Mouse (Mus musculus): ENCODE measurements at regions not wholly inside any gene's neighbourhood (a gene's known extent, or its start where the extent isn't known, plus 50 kb on each side); places are given as distances from the start of the nearest gene placed in this dataset.

DNA sequence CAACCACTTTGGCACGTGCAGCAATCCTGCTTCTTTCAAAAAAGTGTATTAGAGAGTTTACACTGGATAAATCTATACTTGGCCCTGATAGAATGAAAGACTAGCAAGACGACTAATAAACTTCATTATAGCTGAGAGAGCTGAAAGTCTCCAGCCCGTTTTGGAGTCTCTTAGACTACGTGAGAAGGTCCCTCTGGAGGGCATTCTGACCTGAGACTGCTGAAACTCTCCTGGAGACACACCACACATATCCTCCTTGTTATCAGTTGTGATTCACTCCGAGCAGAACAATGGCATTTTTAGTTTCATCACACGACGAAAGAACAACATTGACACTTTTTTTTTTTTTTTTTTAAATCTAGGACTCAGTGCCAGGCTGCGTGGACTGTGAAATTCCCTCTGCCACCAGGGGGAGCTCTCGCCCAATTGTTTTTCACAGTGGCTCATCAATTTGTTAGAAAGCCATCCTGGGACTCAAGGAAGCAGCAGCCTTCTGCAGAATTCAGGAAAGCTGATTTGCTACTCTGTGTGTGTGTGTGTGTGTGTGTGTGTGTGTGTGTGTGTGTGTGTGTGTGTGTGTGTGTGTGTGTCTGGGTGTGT lies 1467.0 kb upstream of the Slc10a2 start:
- WGBS: 41% methylated on average over 9 of the region's 9 CpGs
- no peaks in the 10 kb centered on the region for H3K27me3 ChIP-seq (ENCODE audit: insufficient read depth, poor library complexity, severe bottlenecking)
- H3K9me3 ChIP-seq: no peaks in the 10 kb centered on the region
- no peak overlapping the region for H3K4me3 ChIP-seq
- DNase-seq (ENCODE audit: low spot score): peak; percentile 84
- H3K36me3 ChIP-seq: no peaks in the 10 kb centered on the region
- H3K27ac ChIP-seq: no peak overlapping the region
- no peaks in the 10 kb centered on the region for H3K4me1 ChIP-seq (replicated peaks)

DNA sequence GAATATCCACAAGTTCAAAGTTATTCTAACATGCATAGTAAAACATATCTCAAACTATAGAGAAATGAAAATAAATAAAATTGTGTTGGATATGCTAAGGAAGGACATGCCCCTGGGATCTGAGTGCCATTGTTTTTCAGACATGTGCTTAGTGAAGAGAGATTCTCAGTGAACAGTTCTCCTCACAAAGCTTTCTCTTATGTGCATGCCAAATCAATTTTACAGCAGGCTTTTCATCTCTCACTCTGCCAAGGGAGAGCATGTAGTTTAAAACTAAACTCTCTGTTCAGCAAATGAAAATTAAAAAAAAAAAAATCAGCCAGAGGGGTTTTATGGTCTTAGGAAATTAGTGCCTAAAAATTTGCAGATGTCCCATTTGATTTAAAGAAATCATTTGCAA lies 1445.8 kb upstream of the Slc10a2 start:
- H3K4me3 ChIP-seq: no peak overlapping the region
- H3K27me3 ChIP-seq (ENCODE audit: insufficient read depth, poor library complexity, severe bottlenecking): no peaks in the 10 kb centered on the region
- H3K4me1 ChIP-seq (replicated peaks): 0 out of 2 replicates have a peak, but pooled peaks cover 9% of the 10 kb centered on the region
- H3K27ac ChIP-seq: no peak overlapping the region
- DNase-seq (ENCODE audit: low spot score): no peak
- H3K9me3 ChIP-seq: no peaks in the 10 kb centered on the region
- no peaks in the 10 kb centered on the region for H3K36me3 ChIP-seq

DNA sequence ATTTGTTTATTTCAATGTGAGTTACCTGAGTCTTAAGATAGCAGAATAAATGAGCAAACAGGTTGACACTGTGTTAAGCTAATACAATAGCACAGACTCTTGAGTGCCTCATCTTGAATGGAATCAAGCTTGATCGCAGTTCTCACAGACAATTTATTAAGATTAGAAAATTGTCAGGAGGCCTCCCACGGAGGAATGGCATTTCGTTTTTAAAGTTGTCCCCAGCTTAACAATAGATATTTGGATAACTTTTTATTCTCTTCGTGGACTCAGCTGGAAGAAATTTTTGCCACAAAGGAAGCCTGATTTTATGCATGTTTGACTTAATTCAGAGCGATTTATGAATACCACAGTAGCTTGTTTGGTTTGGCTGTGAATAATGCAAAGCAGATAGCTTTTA lies 1422.0 kb upstream of the Slc10a2 start:
- Histone ChIP-seq H3K9me3 (no peaks in the 10 kb centered on the region), H3K27ac (no peak overlapping the region), H3K27me3 (ENCODE audit: insufficient read depth, poor library complexity, severe bottlenecking) (no peaks in the 10 kb centered on the region), H3K36me3 (no peaks in the 10 kb centered on the region), H3K4me3 (no peak overlapping the region), H3K4me1 (replicated peaks) (peaks cover 13% of the 10 kb centered on the region; the same call in 1 of the 2 replicates)
- WGBS: 31% methylated on average over 5 of the region's 5 CpGs
- DNase-seq (ENCODE audit: low spot score): no peak

DNA sequence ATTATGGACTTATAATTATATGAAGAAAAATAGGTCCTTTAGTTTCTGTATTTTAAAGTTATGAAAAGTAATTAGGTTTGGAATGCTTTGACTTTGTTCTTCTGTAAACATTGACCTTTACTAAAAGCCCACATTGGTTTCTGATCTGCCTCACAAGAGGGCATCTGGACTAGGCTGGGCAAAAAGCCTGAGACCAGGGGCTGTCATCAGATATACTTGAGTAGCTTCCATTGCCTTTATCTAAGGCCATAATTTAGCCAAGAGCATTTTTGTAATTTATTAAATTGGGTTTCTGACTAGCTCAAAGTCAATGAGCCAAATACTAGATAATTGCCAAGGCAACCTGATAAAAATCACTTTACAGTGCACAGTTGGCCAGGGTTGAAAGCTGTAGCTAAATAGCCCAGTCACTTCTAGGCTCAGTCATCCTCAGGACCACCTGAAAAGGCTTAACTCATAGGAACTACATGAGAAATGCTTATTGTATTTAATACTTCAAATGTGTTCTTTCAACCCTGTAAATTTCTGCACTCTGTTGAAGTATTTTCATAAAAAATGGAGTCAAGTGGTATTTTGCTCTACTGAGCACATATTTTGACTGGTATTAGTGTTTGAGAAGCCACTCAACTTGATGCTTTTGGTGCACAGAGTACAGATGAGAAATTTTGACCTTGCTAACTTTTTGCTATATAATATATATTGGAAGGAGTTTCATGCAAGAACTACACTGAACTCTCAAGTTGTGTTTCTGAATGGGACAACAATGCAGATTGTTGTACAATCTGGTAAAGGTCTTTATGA lies 1410.9 kb upstream of the Slc10a2 start:
- Histone ChIP-seq H3K4me1 (replicated peaks) (no peaks in the 10 kb centered on the region), H3K27ac (no peak overlapping the region), H3K27me3 (ENCODE audit: insufficient read depth, poor library complexity, severe bottlenecking) (no peaks in the 10 kb centered on the region), H3K36me3 (no peaks in the 10 kb centered on the region), H3K9me3 (no peaks in the 10 kb centered on the region), H3K4me3 (no peak overlapping the region)
- no peak for DNase-seq (ENCODE audit: low spot score)

DNA sequence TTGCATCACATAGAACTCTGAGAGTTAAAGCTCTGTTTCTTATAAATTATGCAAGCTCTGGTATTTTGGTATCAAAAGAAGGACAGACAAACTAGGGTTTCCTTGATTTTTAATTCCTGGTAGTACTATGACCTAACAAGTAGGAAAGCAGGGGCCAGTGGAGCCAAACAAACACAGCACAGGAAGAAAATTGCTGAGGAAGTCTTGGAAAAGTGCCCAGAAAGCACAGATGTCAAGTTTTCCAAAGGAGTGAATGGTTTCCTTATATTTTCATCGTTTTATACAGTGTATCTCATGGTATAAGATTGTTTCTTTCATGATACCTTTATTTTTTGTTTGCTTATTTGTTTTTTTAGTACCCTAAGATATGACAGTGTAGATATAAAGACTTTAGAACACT lies 1387.3 kb upstream of the Slc10a2 start:
- Histone ChIP-seq H3K36me3 (no peaks in the 10 kb centered on the region), H3K4me1 (replicated peaks) (no peaks in the 10 kb centered on the region), H3K9me3 (no peaks in the 10 kb centered on the region), H3K4me3 (no peak overlapping the region), H3K27ac (no peak overlapping the region), H3K27me3 (ENCODE audit: insufficient read depth, poor library complexity, severe bottlenecking) (no peaks in the 10 kb centered on the region)
- 81% methylated on average over 1 of the region's 1 CpGs for WGBS
- no peak for DNase-seq (ENCODE audit: low spot score)

DNA sequence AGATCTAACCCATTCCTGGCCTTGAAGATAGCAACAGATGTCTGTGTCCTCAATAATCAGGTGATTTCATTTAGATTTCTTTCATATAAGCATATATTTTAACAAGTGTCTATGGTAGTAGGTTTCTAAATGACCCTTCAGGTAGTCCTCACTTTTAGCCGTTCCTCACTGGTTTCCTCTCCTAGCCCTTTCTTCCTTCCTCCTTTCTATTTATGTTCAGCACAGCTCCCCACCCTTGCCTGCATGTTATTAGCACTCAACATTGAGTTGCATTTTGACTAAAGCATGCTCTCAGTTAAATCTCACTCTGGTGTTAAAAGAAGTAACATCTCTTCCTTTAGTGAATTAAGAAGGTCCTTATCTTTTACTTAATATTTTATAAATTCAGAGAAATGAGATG lies 1376.8 kb upstream of the Slc10a2 start:
- Histone ChIP-seq H3K4me3 (no peak overlapping the region), H3K27ac (no peak overlapping the region), H3K9me3 (no peaks in the 10 kb centered on the region), H3K36me3 (no peaks in the 10 kb centered on the region), H3K27me3 (ENCODE audit: insufficient read depth, poor library complexity, severe bottlenecking) (no peaks in the 10 kb centered on the region), H3K4me1 (replicated peaks) (no peaks in the 10 kb centered on the region)
- DNase-seq (ENCODE audit: low spot score): no peak
- WGBS: 100% methylated on average over 1 of the region's 1 CpGs

DNA sequence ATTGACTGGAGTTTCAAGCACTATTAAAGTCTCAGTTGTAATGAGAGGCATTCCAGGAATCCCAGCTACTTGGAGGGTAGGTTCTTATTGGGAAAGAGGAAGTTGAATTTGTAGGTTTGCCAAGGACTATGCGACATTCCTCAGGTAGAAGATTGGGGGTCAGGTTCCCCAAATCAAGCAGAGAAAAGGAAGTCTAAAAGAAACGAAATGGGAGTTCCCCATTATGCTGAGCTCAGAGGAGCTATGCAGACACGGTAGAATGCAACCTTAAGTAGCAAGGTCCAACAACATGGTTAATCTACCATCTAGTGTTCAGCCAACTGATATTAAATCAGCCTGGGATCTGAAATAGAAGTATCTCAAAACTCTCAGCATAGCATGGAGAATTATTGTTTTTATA lies 1365.9 kb upstream of the Slc10a2 start:
- no peaks in the 10 kb centered on the region for H3K9me3 ChIP-seq
- no peaks in the 10 kb centered on the region for H3K36me3 ChIP-seq
- no peaks in the 10 kb centered on the region for H3K27me3 ChIP-seq (ENCODE audit: insufficient read depth, poor library complexity, severe bottlenecking)
- H3K27ac ChIP-seq: no peak overlapping the region
- no peak for DNase-seq (ENCODE audit: low spot score)
- H3K4me3 ChIP-seq: no peak overlapping the region
- no peaks in the 10 kb centered on the region for H3K4me1 ChIP-seq (replicated peaks)
- WGBS: 85% methylated on average over 3 of the region's 3 CpGs

DNA sequence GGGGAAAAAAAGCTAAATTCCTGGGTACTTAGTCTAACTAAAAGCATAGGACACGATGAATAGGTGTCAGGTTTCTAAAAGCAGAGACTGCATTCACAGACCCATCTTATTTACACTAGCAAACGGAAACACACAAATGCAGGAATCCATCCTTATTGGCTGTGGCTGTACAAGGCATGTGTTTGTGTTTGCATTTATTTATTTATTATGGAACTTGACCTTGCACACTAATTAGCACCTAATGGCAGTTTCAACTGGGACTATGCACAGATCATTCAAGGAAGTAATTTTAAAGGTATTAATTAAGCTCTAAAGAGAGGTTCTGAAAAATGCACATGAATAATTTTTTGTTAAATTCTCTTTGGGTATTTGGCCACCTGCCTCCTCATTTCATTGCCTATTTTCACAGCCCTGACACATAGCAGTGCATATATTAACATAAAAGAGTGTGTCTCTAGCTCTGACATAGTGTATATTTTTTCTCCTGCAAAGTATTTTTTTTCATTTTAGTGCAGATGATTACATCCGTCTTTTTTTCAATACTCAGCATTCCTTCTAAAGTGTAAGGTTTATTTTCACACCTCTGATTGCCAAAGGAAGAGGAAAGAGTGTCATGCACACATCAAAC lies 1351.5 kb upstream of the Slc10a2 start:
- Histone ChIP-seq H3K9me3 (no peaks in the 10 kb centered on the region), H3K4me1 (replicated peaks) (no peaks in the 10 kb centered on the region), H3K4me3 (no peak overlapping the region), H3K36me3 (no peaks in the 10 kb centered on the region), H3K27me3 (ENCODE audit: insufficient read depth, poor library complexity, severe bottlenecking) (no peaks in the 10 kb centered on the region), H3K27ac (no peak overlapping the region)
- 50% methylated on average over 3 of the region's 3 CpGs for WGBS
- DNase-seq (ENCODE audit: low spot score): no peak

DNA sequence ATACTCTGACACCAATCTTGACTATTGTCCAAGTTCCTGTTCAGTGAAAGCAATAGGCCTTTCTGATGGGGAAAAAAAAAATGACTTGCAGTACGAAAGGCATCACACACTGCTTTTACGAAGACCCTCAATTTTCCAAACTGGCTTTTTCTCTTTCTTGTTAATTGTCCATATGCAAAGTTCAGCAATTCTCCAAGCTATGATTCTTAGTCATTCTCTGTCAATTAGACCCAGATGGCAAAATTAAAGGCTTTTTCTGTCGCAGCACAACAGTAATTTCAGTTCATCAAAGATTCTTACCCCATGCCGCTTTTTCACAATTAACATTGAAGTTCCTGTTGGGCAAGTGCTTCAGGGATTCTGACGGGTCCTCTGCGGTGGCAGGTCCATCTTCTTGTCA lies 1343.2 kb upstream of the Slc10a2 start:
- no peaks in the 10 kb centered on the region for H3K9me3 ChIP-seq
- H3K4me3 ChIP-seq: no peak overlapping the region
- DNase-seq (ENCODE audit: low spot score): no peak
- no peak overlapping the region for H3K27ac ChIP-seq
- H3K36me3 ChIP-seq: no peaks in the 10 kb centered on the region
- WGBS: 66% methylated on average over 6 of the region's 6 CpGs
- H3K4me1 ChIP-seq (replicated peaks): no peaks in the 10 kb centered on the region
- no peaks in the 10 kb centered on the region for H3K27me3 ChIP-seq (ENCODE audit: insufficient read depth, poor library complexity, severe bottlenecking)

DNA sequence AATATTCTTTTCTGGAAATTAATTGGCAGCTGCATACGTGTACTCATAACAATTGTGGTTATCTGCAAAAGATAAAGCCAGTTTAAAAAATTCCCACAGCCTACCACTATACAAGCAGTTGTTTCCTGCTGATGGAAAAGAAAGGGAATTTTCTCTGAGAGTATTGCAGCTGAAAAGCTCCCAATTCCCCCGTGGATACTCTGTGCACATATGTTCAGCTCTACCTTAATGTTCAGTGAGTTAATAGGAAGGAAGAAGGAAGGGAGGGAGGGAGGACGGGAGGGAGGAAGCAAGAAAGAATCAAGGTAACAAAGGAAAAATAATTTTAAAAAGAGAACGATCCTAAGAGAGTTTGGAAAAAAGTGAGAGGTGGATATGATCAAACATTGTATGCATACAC lies 1333.9 kb upstream of the Slc10a2 start:
- no peak for DNase-seq (ENCODE audit: low spot score)
- no peak overlapping the region for H3K27ac ChIP-seq
- H3K4me3 ChIP-seq: no peak overlapping the region
- H3K36me3 ChIP-seq: no peaks in the 10 kb centered on the region
- no peaks in the 10 kb centered on the region for H3K4me1 ChIP-seq (replicated peaks)
- 70% methylated on average over 4 of the region's 4 CpGs for WGBS
- H3K9me3 ChIP-seq: no peaks in the 10 kb centered on the region
- H3K27me3 ChIP-seq (ENCODE audit: insufficient read depth, poor library complexity, severe bottlenecking): no peaks in the 10 kb centered on the region

All from hindbrain, embryonic 10.5 days (tissue).